Mouse (Mus musculus) midbrain, postnatal 0 days (tissue): ENCODE measurements around the gene 1700066M21Rik. TPM values are rescaled to one million over a fixed set of nuclear protein-coding genes. Genes with fewer than 3 reads are reported as not detected.

Experiments
- ATAC-seq: fragments of 200-750 bp; cut with Nextera tagmentation; 2 replicates; pipeline ENCODE4 v1.8.0; 2017; ENCODE audit warnings: moderate number of reproducible peaks, mild to moderate bottlenecking, moderate TSS enrichment, moderate library complexity; ENCODE audit not compliant: low FRiP score
- DNase-seq: peaks from one replicate; pipeline ENCODE4 v3.0.0-alpha.2; 2015; ENCODE audit warnings: low spot score
- H3K27ac ChIP-seq: fragments of 300-500 bp; sonication (generic); 2 replicates; pipeline ENCODE4 v1.5.1; 2014; ENCODE audit warnings: low read depth, mild to moderate bottlenecking, low read length, mixed read lengths
- H3K27me3 ChIP-seq: fragments of 300-500 bp; sonication (generic); 2 replicates; pipeline ENCODE4 v1.6.1; 2014; ENCODE audit warnings: low read length, control low read depth, mixed read lengths; ENCODE audit not compliant: insufficient read depth
- H3K36me3 ChIP-seq: fragments of 300-500 bp; sonication (generic); 2 replicates; pipeline ENCODE4 v1.6.1; 2014; ENCODE audit warnings: low read length, control low read depth, mixed read lengths; ENCODE audit not compliant: insufficient read depth
- H3K4me1 ChIP-seq: fragments of 300-500 bp; sonication (generic); 2 replicates; pipeline ENCODE4 v1.6.1; 2014; ENCODE audit warnings: mild to moderate bottlenecking, control low read depth, antibody characterized with exemption, low read length, mixed read lengths; ENCODE audit not compliant: insufficient read depth
- H3K4me2 ChIP-seq: fragments of 300-500 bp; sonication (generic); 2 replicates; pipeline ENCODE4 v1.6.1; 2014; ENCODE audit warnings: low read depth, mild to moderate bottlenecking, low read length, mixed read lengths; ENCODE audit not compliant: poor library complexity, severe bottlenecking
- H3K4me3 ChIP-seq: fragments of 300-500 bp; sonication (generic); 2 replicates; pipeline ENCODE4 v1.5.1; 2014; ENCODE audit warnings: low read depth, mild to moderate bottlenecking, low read length, moderate library complexity
- H3K9ac ChIP-seq: fragments of 300-500 bp; sonication (generic); replicated peaks from 2 replicates; pipeline ENCODE4 v1.6.1; 2014; ENCODE audit warnings: mild to moderate bottlenecking, low read length, moderate library complexity, mixed read lengths; ENCODE audit not compliant: poor library complexity, severe bottlenecking
- H3K9me3 ChIP-seq: fragments of 300-500 bp; sonication (generic); 2 replicates; pipeline ENCODE4 v1.6.1; 2016; ENCODE audit warnings: low read length, control low read depth
- CTCF ChIP-seq: IDR thresholded peaks from 2 replicates; pipeline ENCODE4 v1.5.1; 2016; ENCODE audit warnings: antibody characterized with exemption, mild to moderate bottlenecking
- WGBS: fragments of 180-500 bp; shearing (Covaris S2); extraction: QIAGEN DNeasy Blood & Tissue Kit; methylation state at CpG from one replicate; pipeline ENCODE4 v1.1.7; 2014; 5-methylcytosine and 5-hydroxymethylcytosine counted together
- polyA plus RNA-seq: library from polyadenylated mRNA; unstranded; fragments of >200 nt; fragmentation: Nextera tagmentation; extraction: Ambion mirVana; gene quantifications from 2 replicates; pipeline ENCODE4 v1.2.1, GENCODE M21; 2015
- total RNA-seq: library from RNA; depleted of rRNA; stranded (reverse); fragments of >200 nt; gene quantifications from 2 replicates; pipeline ENCODE4 v1.2.3, GENCODE M21; 2014

1700066M21Rik gene
- total and polyA plus RNA-seq, 2 experiments from 2014 or later: 23.3 to 23.8 TPM

DNA sequence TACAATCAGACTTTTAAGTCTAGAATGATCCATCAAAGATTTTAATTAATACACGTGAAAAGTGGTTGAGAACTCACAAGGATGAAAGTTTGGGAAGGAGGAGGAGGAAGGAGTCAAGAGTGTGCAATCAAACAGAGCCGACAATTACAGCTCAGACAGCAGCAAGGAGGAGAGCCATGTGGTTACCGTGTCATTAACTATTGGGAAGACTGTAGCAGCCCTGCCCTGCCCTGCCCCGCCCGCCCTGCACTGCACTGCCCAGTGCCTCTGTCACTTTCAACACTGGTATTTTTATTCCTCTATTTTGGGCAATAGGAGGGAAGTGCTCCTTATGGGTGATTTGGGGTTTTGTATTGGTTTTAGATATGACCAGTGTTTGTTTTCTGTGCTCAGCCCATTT, 42.2 kb upstream of the 1700066M21Rik start:
- ATAC-seq (no peak), DNase-seq (no peak)
- Histone ChIP-seq H3K4me1 (no peaks in the 10 kb centered on the region), H3K9me3 (no peaks in the 10 kb centered on the region), H3K36me3 (no peaks in the 10 kb centered on the region), H3K9ac (no peak overlapping the region), H3K4me2 (no peak overlapping the region), H3K27ac (no peak overlapping the region), H3K27me3 (no peaks in the 10 kb centered on the region), H3K4me3 (no peak overlapping the region)
- TF ChIP-seq CTCF: no peak
- 88% methylated on average over 5 of the region's 5 CpGs for WGBS

DNA sequence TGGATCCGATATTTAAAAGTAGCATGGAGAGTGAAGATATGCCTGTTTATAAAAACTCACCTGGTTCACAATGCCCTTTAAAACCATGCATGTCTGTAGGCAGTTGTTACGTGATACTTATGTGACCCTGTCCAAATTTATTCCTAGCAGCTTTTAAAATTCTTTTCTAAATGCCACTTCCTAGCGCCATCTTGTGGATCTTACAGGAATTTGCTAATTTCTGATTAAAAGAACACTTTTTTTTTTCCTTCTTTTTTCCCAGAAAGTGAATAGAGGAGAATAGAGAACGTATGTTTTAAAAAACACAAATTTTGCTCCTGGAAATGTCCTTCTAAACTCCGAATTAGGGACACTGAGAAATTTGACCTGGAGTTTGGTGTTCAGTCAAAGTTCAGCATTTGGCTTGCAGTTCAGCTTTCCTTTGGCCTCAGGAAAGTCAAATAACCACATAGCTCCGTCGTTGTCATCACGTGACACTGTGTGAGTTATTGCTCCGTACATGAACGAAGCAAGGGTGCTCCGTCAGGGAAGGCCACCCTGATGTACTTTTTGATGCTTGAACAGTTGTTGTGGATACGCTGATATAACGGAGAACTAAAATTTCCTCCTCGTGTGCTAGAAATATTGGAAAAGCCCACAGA, 38.1 kb upstream of the 1700066M21Rik start:
- Histone ChIP-seq H3K27me3 (no peaks in the 10 kb centered on the region), H3K36me3 (no peaks in the 10 kb centered on the region), H3K4me2 (no peak overlapping the region), H3K4me1 (no peaks in the 10 kb centered on the region), H3K4me3 (no peak overlapping the region), H3K9ac (no peak overlapping the region), H3K27ac (no peak overlapping the region), H3K9me3 (no peaks in the 10 kb centered on the region)
- ATAC-seq (no peak), DNase-seq (peak; percentile 68)
- peak; percentile 81 for TF ChIP-seq CTCF
- WGBS: 55% methylated on average over 14 of the region's 14 CpGs

DNA sequence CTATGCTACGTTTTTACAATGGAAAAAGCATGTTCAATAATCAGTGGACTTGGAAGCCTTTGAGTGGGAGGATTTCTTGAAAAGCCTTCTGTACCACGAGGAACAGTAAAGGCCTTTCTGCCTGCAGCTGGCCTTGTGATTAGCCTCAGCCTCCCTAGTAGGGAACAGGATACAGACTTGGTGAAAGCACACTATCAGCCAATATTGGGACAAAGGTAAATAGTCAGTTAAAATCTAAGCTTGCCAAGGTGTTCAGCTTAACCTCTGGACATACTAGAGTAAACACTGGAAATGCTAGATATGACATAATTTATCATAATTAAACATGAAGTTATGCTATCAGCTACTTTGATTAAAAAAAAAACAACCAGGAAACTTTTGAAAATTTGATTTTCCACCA, 36.2 kb upstream of the 1700066M21Rik start:
- Histone ChIP-seq H3K9me3 (no peaks in the 10 kb centered on the region), H3K27me3 (no peaks in the 10 kb centered on the region), H3K27ac (no peak overlapping the region), H3K4me3 (no peak overlapping the region), H3K4me2 (no peak overlapping the region), H3K36me3 (no peaks in the 10 kb centered on the region), H3K4me1 (no peaks in the 10 kb centered on the region), H3K9ac (no peak overlapping the region)
- no peak for TF ChIP-seq CTCF
- no peak for ATAC-seq
- WGBS: 14% methylated on average over 2 of the region's 2 CpGs
- DNase-seq: no peak

DNA sequence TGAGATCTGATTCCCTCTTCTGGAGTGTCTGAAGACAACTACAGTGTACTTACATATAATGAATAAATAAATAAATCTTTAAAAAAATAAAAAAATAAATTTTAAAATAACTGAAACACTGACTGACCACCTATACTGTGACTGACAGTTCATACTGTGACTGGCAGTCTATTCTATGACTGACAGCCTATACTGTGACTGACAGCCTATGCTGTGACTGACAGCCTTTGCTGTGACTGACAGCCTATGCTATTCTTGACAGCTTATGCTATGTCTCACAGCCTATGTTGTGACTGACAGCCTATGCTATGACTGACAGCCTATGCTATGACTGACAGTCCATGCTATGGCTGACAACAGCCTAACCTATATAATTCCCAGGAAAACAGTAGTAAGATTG, 29.9 kb upstream of the 1700066M21Rik start:
- no peak overlapping the region for H3K4me3 ChIP-seq
- H3K27ac ChIP-seq: no peak overlapping the region
- TF ChIP-seq CTCF: no peak
- H3K9ac ChIP-seq: no peak overlapping the region
- no peaks in the 10 kb centered on the region for H3K27me3 ChIP-seq
- H3K9me3 ChIP-seq: no peaks in the 10 kb centered on the region
- H3K36me3 ChIP-seq: no peaks in the 10 kb centered on the region
- DNase-seq (no peak), ATAC-seq (peak; percentile 54; the same call in 1 of the 2 replicates)
- no peak overlapping the region for H3K4me2 ChIP-seq
- H3K4me1 ChIP-seq: no peaks in the 10 kb centered on the region

DNA sequence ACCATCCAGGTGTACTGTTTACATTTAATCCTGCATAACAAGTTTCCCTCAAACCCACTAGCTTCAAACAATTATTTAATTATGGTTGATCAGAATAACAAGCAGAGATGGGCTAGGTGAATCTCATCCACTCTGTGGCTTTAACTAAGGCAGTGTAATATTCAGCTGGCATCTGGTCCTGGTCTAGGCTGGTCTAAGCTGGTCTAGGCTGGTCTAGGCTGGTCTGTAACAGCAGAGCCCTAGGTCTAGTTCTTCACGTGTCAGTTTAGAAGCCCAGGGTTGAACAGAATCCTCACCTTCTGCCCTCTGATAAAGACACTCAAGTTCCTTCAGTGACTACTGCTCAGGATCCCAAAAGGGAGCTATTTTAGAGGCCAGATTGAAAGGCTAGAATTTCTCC, 25.5 kb upstream of the 1700066M21Rik start:
- Histone ChIP-seq H3K9me3 (no peaks in the 10 kb centered on the region), H3K36me3 (no peaks in the 10 kb centered on the region), H3K4me1 (no peaks in the 10 kb centered on the region), H3K4me3 (no peak overlapping the region), H3K27ac (no peak overlapping the region), H3K4me2 (no peak overlapping the region), H3K9ac (no peak overlapping the region), H3K27me3 (no peaks in the 10 kb centered on the region)
- WGBS: 83% methylated on average over 1 of the region's 1 CpGs
- no peak for ATAC-seq
- no peak for DNase-seq
- no peak for TF ChIP-seq CTCF

DNA sequence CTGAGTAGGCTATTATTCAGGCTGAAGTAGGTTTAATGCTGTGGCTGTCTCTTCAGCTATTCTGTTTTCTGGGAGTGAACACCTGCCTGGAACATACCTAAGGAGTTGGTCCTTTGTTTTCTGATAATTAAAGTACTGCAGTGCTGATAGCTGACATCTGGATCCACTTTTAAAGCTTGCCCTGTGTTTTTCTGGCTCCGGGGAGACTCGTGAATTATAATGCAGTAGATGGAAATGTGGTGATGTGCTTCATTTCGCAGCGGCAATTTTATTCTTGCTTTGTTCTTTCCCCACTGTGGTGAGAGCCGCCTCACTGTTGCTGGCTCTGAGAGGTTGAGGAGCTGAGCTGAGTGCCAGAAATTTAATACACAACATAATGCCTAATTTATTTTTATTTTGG, 18.9 kb upstream of the 1700066M21Rik start:
- no peak overlapping the region for H3K4me2 ChIP-seq
- no peak overlapping the region for H3K27ac ChIP-seq
- WGBS: 56% methylated on average over 5 of the region's 5 CpGs
- no peaks in the 10 kb centered on the region for H3K27me3 ChIP-seq
- H3K4me1 ChIP-seq: no peaks in the 10 kb centered on the region
- TF ChIP-seq CTCF: no peak
- H3K4me3 ChIP-seq: no peak overlapping the region
- no peaks in the 10 kb centered on the region for H3K36me3 ChIP-seq
- ATAC-seq: no peak
- H3K9me3 ChIP-seq: no peaks in the 10 kb centered on the region
- no peak overlapping the region for H3K9ac ChIP-seq
- DNase-seq: no peak
